Mouse (Mus musculus) right cerebral cortex, adult 2 months (tissue): Measurements from ENCODE around the gene Atp1b1.

Source experiments
- DNase-seq, 2 experiments: peaks; one replicate each; pipeline ENCODE4 v3.0.0; 2021 to 2022; ENCODE audit warnings: low spot score in 2 of 2

The Atp1b1 gene

GRCm38 (mm10) chr1:164440708-164441407 is 17.3 kb downstream of the Atp1b1 start:
- DNase-seq: no peak

GRCm38 (mm10) chr1:164440230-164440629 is 17.9 kb downstream of the Atp1b1 start:
- no peak for DNase-seq

- no peak for DNase-seq
Measured at GRCm38 (mm10) chr1:164436749-164437148, 21.4 kb downstream of the Atp1b1 start.

GRCm38 (mm10) chr1:164434049-164434448 is 24.1 kb downstream of the Atp1b1 start:
- no peak for DNase-seq

- DNase-seq: no peak
Measured at GRCm38 (mm10) chr1:164432649-164433048, 25.5 kb downstream of the Atp1b1 start.

GRCm38 (mm10) chr1:164428644-164429043 is 29.5 kb downstream of the Atp1b1 start:
- DNase-seq: no peak

- DNase-seq: no peak
Measured at GRCm38 (mm10) chr1:164427777-164428176, 30.4 kb downstream of the Atp1b1 start.

GRCm38 (mm10) chr1:164426227-164426626 is 31.9 kb downstream of the Atp1b1 start:
- no peak for DNase-seq

- no peak for DNase-seq
Measured at GRCm38 (mm10) chr1:164420623-164421354, 37.4 kb downstream of the Atp1b1 start.

- DNase-seq: no peak
Measured at GRCm38 (mm10) chr1:164419401-164419800, 38.8 kb downstream of the Atp1b1 start.

GRCm38 (mm10) chr1:164418320-164418719 is 39.8 kb downstream of the Atp1b1 start:
- DNase-seq: no peak

- DNase-seq: no peak
Measured at GRCm38 (mm10) chr1:164417604-164418003, 40.6 kb downstream of the Atp1b1 start.

GRCm38 (mm10) chr1:164416692-164417394 is 41.3 kb downstream of the Atp1b1 start:
- no peak for DNase-seq

GRCm38 (mm10) chr1:164415347-164415751 is 42.8 kb downstream of the Atp1b1 start:
- no peak for DNase-seq

- DNase-seq: no peak
Measured at GRCm38 (mm10) chr1:164413608-164414007, 44.5 kb downstream of the Atp1b1 start.

- no peak for DNase-seq
Measured at GRCm38 (mm10) chr1:164412906-164413305, 45.2 kb downstream of the Atp1b1 start.

- no peak for DNase-seq
Measured at GRCm38 (mm10) chr1:164411306-164411705, 46.8 kb downstream of the Atp1b1 start.

GRCm38 (mm10) chr1:164408655-164409054 is 49.5 kb downstream of the Atp1b1 start:
- no peak for DNase-seq

GRCm38 (mm10) chr1:164406506-164406905 is 51.6 kb downstream of the Atp1b1 start:
- no peak for DNase-seq

GRCm38 (mm10) chr1:164405385-164405802 is 52.8 kb downstream of the Atp1b1 start:
- DNase-seq: no peak

GRCm38 (mm10) chr1:164399578-164399977 is 58.6 kb downstream of the Atp1b1 start:
- DNase-seq: no peak

- no peak for DNase-seq
Measured at GRCm38 (mm10) chr1:164397672-164398071, 60.5 kb downstream of the Atp1b1 start.
